In genomic region chr2:32509896-32510295, GRCm38 (mm10) we compare ENCODE assay signal across 8 mouse cellular contexts. TPM values are rescaled to one million over a fixed set of nuclear protein-coding genes. Genes with fewer than 3 reads are reported as not detected.
DNase-seq lines count a peak whose midpoint lies in the region; ATAC-seq lines count a peak whose summit lies in the region.

No protein-coding gene starts in this region.

- H3K9ac ChIP-seq in midbrain, embryonic 11.5 days (ENCODE audit: low read length), result no peak overlapping the region
- no peak overlapping the region for H3K9ac ChIP-seq in midbrain, embryonic 15.5 days
- no peak overlapping the region for H3K9ac ChIP-seq in embryonic facial prominence, embryonic 14.5 days (ENCODE audit: low read depth, low read length)
- H3K9ac ChIP-seq in limb, embryonic 11.5 days (ENCODE audit: low read length), result no peak overlapping the region
- H3K9ac ChIP-seq in stomach, embryonic 14.5 days (replicated peaks; ENCODE audit: low read depth, low read length), result no peak overlapping the region

- intact Hi-C loops in left cerebral cortex, postnatal 10 days (cut with DNase I), result no loop called here

- DNase-seq in midbrain, embryonic 11.5 days (ENCODE audit: low spot score, missing footprints), result peak; percentile 84
- peak; percentile 48 for DNase-seq in embryonic facial prominence, embryonic 14.5 days (ENCODE audit: low spot score)
- DNase-seq in limb, embryonic 11.5 days (ENCODE audit: low spot score), result peak; percentile 36
- no peak for DNase-seq in left cerebral cortex, postnatal 10 days (ENCODE audit: extremely low spot score in 1 of 2, low spot score in 2 of 2)
- no peak for DNase-seq in ovary, postnatal 36 days (ENCODE audit: low spot score)
- DNase-seq in cerebellum, adult 11 months, result no peak

- H3K36me3 ChIP-seq in midbrain, embryonic 11.5 days (ENCODE audit: control insufficient read depth, insufficient read depth, low read length), result no peaks in the 10 kb centered on the region
- no peaks in the 10 kb centered on the region for H3K36me3 ChIP-seq in midbrain, embryonic 15.5 days (replicated peaks)
- H3K36me3 ChIP-seq in embryonic facial prominence, embryonic 14.5 days (ENCODE audit: control insufficient read depth, insufficient read depth, low read length), result no peaks in the 10 kb centered on the region
- H3K36me3 ChIP-seq in limb, embryonic 11.5 days (ENCODE audit: control insufficient read depth, insufficient read depth, low read length), result no peaks in the 10 kb centered on the region
- no peaks in the 10 kb centered on the region for H3K36me3 ChIP-seq in stomach, embryonic 14.5 days (ENCODE audit: control insufficient read depth, insufficient read depth, low read length)

- peaks cover 4% of the 10 kb centered on the region; the same call in 1 of the 2 replicates for H3K9me3 ChIP-seq in midbrain, embryonic 11.5 days (ENCODE audit: control insufficient read depth, low read length)
- no peaks in the 10 kb centered on the region for H3K9me3 ChIP-seq in midbrain, embryonic 15.5 days
- peaks cover 5% of the 10 kb centered on the region; the same call in 1 of the 2 replicates for H3K9me3 ChIP-seq in embryonic facial prominence, embryonic 14.5 days (ENCODE audit: control insufficient read depth, low read length)
- no peaks in the 10 kb centered on the region for H3K9me3 ChIP-seq in limb, embryonic 11.5 days (ENCODE audit: control insufficient read depth, low read length)
- H3K9me3 ChIP-seq in stomach, embryonic 14.5 days (ENCODE audit: control insufficient read depth, low read depth, low read length), result peaks cover 4% of the 10 kb centered on the region; the same call in 1 of the 2 replicates

- 54% methylated on average over 8 of the region's 8 CpGs for WGBS in midbrain, embryonic 11.5 days
- 52% methylated on average over 8 of the region's 8 CpGs for WGBS in midbrain, embryonic 15.5 days
- 35% methylated on average over 8 of the region's 8 CpGs for WGBS in embryonic facial prominence, embryonic 14.5 days
- 37% methylated on average over 8 of the region's 8 CpGs for WGBS in limb, embryonic 11.5 days
- 42% methylated on average over 8 of the region's 8 CpGs for WGBS in stomach, embryonic 14.5 days

- H3K4me3 ChIP-seq in midbrain, embryonic 11.5 days (ENCODE audit: low read depth, low read length), result no peak overlapping the region
- H3K4me3 ChIP-seq in midbrain, embryonic 15.5 days, result no peak overlapping the region
- H3K4me3 ChIP-seq in embryonic facial prominence, embryonic 14.5 days (ENCODE audit: low read depth, low read length), result no peak overlapping the region
- H3K4me3 ChIP-seq in limb, embryonic 11.5 days (ENCODE audit: low read depth, low read length), result no peak overlapping the region
- H3K4me3 ChIP-seq in stomach, embryonic 14.5 days (ENCODE audit: low read depth, low read length), result no peak overlapping the region

- H3K4me2 ChIP-seq in midbrain, embryonic 11.5 days, result no peak overlapping the region
- no peak overlapping the region for H3K4me2 ChIP-seq in midbrain, embryonic 15.5 days
- no peak overlapping the region for H3K4me2 ChIP-seq in embryonic facial prominence, embryonic 14.5 days (ENCODE audit: low read depth, low read length)
- H3K4me2 ChIP-seq in limb, embryonic 11.5 days (ENCODE audit: low read depth, severe bottlenecking), result no peak overlapping the region
- H3K4me2 ChIP-seq in stomach, embryonic 14.5 days (replicated peaks; ENCODE audit: low read depth, low read length), result no peak overlapping the region

- H3K27me3 ChIP-seq in midbrain, embryonic 11.5 days (ENCODE audit: control insufficient read depth, insufficient read depth, low read length), result no peaks in the 10 kb centered on the region
- no peaks in the 10 kb centered on the region for H3K27me3 ChIP-seq in midbrain, embryonic 15.5 days (replicated peaks)
- H3K27me3 ChIP-seq in embryonic facial prominence, embryonic 14.5 days (replicated peaks; ENCODE audit: control insufficient read depth, insufficient read depth, low read length), result no peaks in the 10 kb centered on the region
- H3K27me3 ChIP-seq in limb, embryonic 11.5 days (ENCODE audit: control insufficient read depth, insufficient read depth, low read length), result no peaks in the 10 kb centered on the region
- no peaks in the 10 kb centered on the region for H3K27me3 ChIP-seq in stomach, embryonic 14.5 days (ENCODE audit: control insufficient read depth, insufficient read depth, low read length)

- ATAC-seq in midbrain, embryonic 11.5 days (ENCODE audit: low FRiP score), result no peak
- ATAC-seq in midbrain, embryonic 15.5 days (replicated peaks), result no peak
- ATAC-seq in embryonic facial prominence, embryonic 14.5 days (ENCODE audit: low read depth), result no peak
- no peak for ATAC-seq in limb, embryonic 11.5 days (ENCODE audit: insufficient number of reproducible peaks, low FRiP score, low TSS enrichment, low read depth)
- ATAC-seq in stomach, embryonic 14.5 days (ENCODE audit: insufficient number of reproducible peaks, insufficient read depth, low FRiP score, low read depth), result no peak

- no peaks in the 10 kb centered on the region for H3K4me1 ChIP-seq in midbrain, embryonic 11.5 days (ENCODE audit: control insufficient read depth, insufficient read depth, low read length)
- H3K4me1 ChIP-seq in midbrain, embryonic 15.5 days, result no peaks in the 10 kb centered on the region
- H3K4me1 ChIP-seq in embryonic facial prominence, embryonic 14.5 days (ENCODE audit: control insufficient read depth, insufficient read depth, low read length), result peaks cover 6% of the 10 kb centered on the region
- H3K4me1 ChIP-seq in limb, embryonic 11.5 days (ENCODE audit: control insufficient read depth, insufficient read depth, low read length), result peaks cover 6% of the 10 kb centered on the region
- H3K4me1 ChIP-seq in stomach, embryonic 14.5 days (ENCODE audit: control insufficient read depth, insufficient read depth, low read length), result peaks cover 17% of the 10 kb centered on the region

- no peak overlapping the region for H3K27ac ChIP-seq in midbrain, embryonic 11.5 days (ENCODE audit: low read depth, low read length)
- no peak overlapping the region for H3K27ac ChIP-seq in midbrain, embryonic 15.5 days
- no peak overlapping the region; the same call in 1 of the 2 replicates for H3K27ac ChIP-seq in embryonic facial prominence, embryonic 14.5 days (replicated peaks; ENCODE audit: low read depth, low read length)
- H3K27ac ChIP-seq in limb, embryonic 11.5 days (replicated peaks; ENCODE audit: low read depth, low read length), result peak overlapping the region; percentile 48
- H3K27ac ChIP-seq in stomach, embryonic 14.5 days (ENCODE audit: low read length), result peak overlapping the region; percentile 66

RNA-seq across cellular contexts. Expression of gene Fam102a, which starts 25.2 kb away (rescaled TPM):
- 6.3 and 6.8 TPM in 2 replicates for polyA plus RNA-seq in midbrain, embryonic 11.5 days (2014; fragmentation: Nextera tagmentation; extraction: Ambion mirVana)
- 7.3 TPM in 2 replicates for polyA plus RNA-seq in midbrain, embryonic 15.5 days (2015; fragmentation: Nextera tagmentation; extraction: Ambion mirVana)
- polyA plus RNA-seq in embryonic facial prominence, embryonic 14.5 days (2014; fragmentation: Nextera tagmentation; extraction: Ambion mirVana), result 16.3 and 19.2 TPM in 2 replicates
- polyA plus RNA-seq in limb, embryonic 11.5 days (2014; fragmentation: Nextera tagmentation; extraction: Ambion mirVana), result 9.8 and 12.4 TPM in 2 replicates
- polyA plus RNA-seq in stomach, embryonic 14.5 days (2014; fragmentation: Nextera tagmentation; extraction: Ambion mirVana), result 10.6 and 14.0 TPM in 2 replicates
- 10 to 100 TPM; 28.2 to 28.9 TPM for total RNA-seq in left cerebral cortex, postnatal 10 days (2021)

RNA-seq across cellular contexts. Expression of gene Slc25a25, which starts 58.7 kb away (rescaled TPM):
- polyA plus RNA-seq in midbrain, embryonic 11.5 days (2014; fragmentation: Nextera tagmentation; extraction: Ambion mirVana), result 20.0 and 20.4 TPM in 2 replicates
- 55.3 and 60.1 TPM in 2 replicates for polyA plus RNA-seq in midbrain, embryonic 15.5 days (2015; fragmentation: Nextera tagmentation; extraction: Ambion mirVana)
- 15.8 and 17.0 TPM in 2 replicates for polyA plus RNA-seq in embryonic facial prominence, embryonic 14.5 days (2014; fragmentation: Nextera tagmentation; extraction: Ambion mirVana)
- 19.2 and 21.9 TPM in 2 replicates for polyA plus RNA-seq in limb, embryonic 11.5 days (2014; fragmentation: Nextera tagmentation; extraction: Ambion mirVana)
- 13.7 and 14.1 TPM in 2 replicates for polyA plus RNA-seq in stomach, embryonic 14.5 days (2014; fragmentation: Nextera tagmentation; extraction: Ambion mirVana)
- 10 to 100 TPM; 48.9 to 51.3 TPM for total RNA-seq in left cerebral cortex, postnatal 10 days (2021)

RNA-seq across cellular contexts. Expression of gene Naif1, which starts 59.6 kb away (rescaled TPM):
- polyA plus RNA-seq in midbrain, embryonic 11.5 days (2014; fragmentation: Nextera tagmentation; extraction: Ambion mirVana), result 6.3 and 6.4 TPM in 2 replicates
- polyA plus RNA-seq in midbrain, embryonic 15.5 days (2015; fragmentation: Nextera tagmentation; extraction: Ambion mirVana), result 5.7 and 5.9 TPM in 2 replicates
- 4.9 and 5.6 TPM in 2 replicates for polyA plus RNA-seq in embryonic facial prominence, embryonic 14.5 days (2014; fragmentation: Nextera tagmentation; extraction: Ambion mirVana)
- 5.6 and 6.9 TPM in 2 replicates for polyA plus RNA-seq in limb, embryonic 11.5 days (2014; fragmentation: Nextera tagmentation; extraction: Ambion mirVana)
- 5.6 TPM in 2 replicates for polyA plus RNA-seq in stomach, embryonic 14.5 days (2014; fragmentation: Nextera tagmentation; extraction: Ambion mirVana)
- 1 to 10 TPM; 3.3 to 3.7 TPM for total RNA-seq in left cerebral cortex, postnatal 10 days (2021)

Comparison
In these comparisons a context has a peak if more than half of its experiments do, and no peak if none do; other contexts are left out.
1. DNase-seq: peak in midbrain, embryonic 11.5 days (single experiment), embryonic facial prominence, embryonic 14.5 days (single experiment) and limb, embryonic 11.5 days (single experiment); none in left cerebral cortex, postnatal 10 days (0 of 2), ovary, postnatal 36 days (single experiment) and cerebellum, adult 11 months (single experiment).
2. H3K27ac ChIP-seq: peak in limb, embryonic 11.5 days (single experiment) and stomach, embryonic 14.5 days (single experiment); none in midbrain, embryonic 11.5 days (single experiment), midbrain, embryonic 15.5 days (single experiment) and embryonic facial prominence, embryonic 14.5 days (single experiment).